In the genomic region with DNA sequence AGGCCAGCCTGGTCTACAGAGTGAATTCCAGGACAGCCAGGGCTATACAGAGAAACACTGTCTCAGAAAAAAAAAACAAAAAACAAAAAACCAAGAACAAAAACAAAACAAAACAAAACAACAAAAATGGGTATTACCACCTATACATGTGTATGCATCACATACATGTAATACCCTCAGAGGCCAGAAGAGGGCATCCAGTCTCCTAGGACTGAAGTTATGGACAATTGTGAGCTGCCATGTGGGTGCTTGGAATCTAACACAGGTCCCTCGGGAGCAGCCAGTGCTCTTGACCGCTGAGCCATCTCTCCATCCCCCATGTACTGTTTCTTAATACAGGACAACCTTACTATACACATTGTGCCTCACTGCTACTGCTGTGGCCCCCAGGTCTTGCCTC, we compare ENCODE assay signal across 1 mouse cellular context.
TF ChIP-seq lines count a peak whose summit lies in the region.

No protein-coding gene starts in this region.

TF ChIP-seq in MEL, 35 proteins besides CTCF, POLR2A, EP300 and RAD21:
- TF ChIP-seq SMC3 (IDR thresholded peaks at IDR 0.05; ENCODE audit: low read depth, low read length) (peak; percentile 21; the same call in 1 of the 2 replicates), MYC (IDR thresholded peaks at IDR 0.05; ENCODE audit: low read depth, low read length) (no peak)
TF ChIP-seq in MEL: peak in this region for 1.
